Mouse (Mus musculus) embryo, embryonic 10.5 days (tissue): ENCODE data around the gene Ubr4.

Source experiments
- DNase-seq: peaks from one replicate; pipeline ENCODE4 v3.0.0-alpha.2; 2015; ENCODE audit warnings: low spot score

Gene Ubr4

DNA sequence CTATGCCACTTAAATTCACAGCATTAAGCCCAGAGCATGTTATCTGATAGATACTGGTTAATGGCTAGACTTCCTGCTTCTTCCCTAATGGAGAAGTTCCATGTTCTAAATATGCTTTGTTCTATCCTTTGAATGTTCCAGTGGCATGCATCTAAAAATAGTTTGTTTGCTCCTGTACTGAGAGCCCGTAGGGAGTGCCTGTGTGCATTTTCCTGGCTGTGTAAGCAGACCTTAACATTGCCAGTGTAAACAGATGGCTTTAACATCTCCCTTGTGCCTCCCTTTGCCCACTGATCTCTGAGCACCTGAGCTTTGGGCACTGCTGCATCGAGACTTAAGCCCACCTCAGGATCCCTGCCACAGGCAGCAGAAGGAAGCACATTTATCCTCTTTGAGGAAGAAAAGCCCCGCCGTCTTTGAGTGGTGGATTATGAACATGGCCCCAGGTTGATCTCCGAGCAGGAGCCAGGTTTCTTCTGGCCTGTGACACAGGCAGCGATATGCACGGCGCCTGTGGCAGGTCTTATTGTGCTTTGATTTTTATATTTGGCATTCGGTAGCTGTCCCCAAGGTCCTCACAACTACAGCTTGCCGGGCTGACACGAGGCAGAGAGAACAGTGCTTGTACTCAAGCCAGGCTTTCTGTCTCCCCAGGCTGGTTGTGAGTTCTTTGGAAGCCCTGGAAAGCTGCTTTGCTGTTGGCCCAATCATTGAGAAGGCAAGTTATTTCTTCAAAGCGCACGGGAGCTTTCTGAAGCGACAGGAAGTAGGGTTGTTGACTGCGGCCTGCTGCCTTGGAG lies 80.8 kb downstream of the Ubr4 start:
- no peak for DNase-seq

GRCm38 (mm10) chr4:139441244-139441643 lies 88.8 kb downstream of the Ubr4 start:
- DNase-seq, result no peak

GRCm38 (mm10) chr4:139441806-139442205 lies 89.4 kb downstream of the Ubr4 start:
- DNase-seq, result no peak

DNA sequence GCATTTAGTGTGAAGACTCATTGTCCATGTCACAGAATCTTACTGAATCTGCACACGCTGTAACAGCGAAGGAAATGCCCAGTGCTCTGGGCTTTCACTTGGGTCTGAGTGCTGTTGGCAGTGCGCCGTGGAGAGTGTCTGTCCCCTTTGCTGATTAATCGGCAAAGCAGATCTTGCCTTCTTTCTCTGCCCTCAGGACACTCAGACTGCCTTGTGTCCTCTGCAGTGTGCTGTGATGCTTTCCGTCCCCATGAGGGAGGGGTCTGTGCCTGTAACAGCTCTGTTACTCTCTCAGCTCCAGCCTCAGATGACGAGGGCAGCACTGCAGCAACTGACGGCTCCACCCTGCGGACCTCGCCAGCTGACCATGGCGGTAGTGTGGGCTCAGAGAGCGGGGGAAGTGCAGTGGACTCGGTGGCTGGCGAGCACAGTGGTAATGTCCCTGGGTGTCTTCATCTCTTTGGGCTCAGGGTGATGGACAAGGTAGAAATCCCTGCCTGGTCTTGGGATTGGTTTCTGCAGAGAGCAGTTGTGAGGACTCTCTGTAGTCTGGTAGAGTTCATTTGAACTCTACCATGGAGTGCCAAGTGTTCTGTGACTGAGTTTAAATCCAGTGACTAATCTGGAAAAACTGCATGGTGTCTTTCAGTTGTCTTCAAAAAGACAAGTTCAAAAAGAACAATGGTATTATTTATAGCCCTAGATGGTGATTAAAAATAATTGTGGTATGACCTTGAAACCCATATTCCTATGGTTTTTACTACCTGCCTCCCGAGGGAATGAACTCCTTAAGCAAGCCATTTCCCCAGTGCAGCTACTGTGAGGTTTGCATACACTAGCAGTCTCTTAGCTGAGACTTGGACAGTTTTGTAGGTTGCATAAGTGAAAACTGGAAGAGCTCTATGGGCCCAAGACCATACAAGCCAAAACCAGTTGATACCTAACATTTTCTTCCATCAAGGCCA lies 90.3 kb downstream of the Ubr4 start:
- DNase-seq, result no peak

DNA sequence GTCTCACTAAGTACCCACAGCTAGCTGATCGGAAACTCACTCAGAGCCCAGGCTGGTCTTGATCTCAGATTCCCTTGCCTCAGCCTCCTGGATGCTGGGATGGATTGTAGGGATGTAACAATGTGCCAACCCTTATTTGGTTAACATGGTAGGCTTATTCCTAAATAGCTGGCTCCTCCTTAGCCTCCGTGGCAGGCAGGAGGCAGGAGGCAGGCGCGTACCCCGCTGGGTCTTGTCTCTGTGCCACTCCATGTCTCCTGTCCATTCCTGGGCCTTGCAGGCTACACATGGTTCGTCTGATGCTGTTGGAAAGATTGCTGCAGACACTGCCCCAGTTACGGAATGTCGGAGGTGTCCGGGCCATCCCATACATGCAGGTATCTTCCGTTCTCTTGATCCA lies 91.9 kb downstream of the Ubr4 start:
- DNase-seq, result no peak

DNA sequence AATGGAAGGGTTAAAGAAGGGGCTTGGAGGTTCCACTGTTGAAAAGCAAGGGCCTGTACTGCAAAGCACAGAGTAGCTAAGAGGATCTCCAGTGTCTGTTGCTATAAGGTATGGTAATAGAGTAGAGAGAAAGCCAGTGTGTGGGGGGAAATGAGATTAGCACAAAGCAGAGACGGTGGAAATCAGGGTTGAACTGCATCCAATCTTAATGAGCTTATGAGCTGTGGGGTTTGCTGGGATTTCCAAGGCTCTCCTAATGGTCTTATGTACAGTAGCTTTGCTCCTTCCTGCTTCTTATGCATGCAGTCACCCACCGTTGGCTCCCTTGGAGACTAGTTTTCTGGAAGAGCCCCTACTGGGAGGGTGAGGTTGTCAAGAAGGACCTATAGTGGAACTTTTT lies 93.8 kb downstream of the Ubr4 start:
- DNase-seq, result no peak

GRCm38 (mm10) chr4:139446731-139447675 lies 94.6 kb downstream of the Ubr4 start:
- DNase-seq, result no peak

GRCm38 (mm10) chr4:139452944-139453700 lies 100.7 kb downstream of the Ubr4 start:
- no peak for DNase-seq

GRCm38 (mm10) chr4:139454339-139454738 lies 101.9 kb downstream of the Ubr4 start:
- DNase-seq, result no peak

DNA sequence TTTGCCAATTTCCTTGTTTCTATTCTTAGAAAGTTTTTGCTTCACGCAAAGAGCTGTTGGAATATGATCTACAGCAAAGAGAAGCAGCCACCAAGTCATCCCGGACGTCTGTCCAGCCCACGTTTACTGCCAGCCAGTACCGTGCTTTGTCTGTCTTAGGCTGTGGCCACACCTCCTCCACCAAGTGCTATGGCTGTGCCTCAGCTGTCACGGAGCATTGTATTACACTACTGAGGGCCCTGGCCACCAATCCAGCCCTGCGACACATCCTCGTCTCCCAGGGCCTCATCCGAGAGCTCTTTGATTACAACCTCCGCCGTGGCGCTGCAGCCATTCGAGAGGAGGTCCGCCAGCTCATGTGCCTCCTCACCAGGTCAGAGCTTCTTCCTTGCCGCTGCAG lies 107.6 kb downstream of the Ubr4 start:
- DNase-seq, result peak; percentile 2

DNA sequence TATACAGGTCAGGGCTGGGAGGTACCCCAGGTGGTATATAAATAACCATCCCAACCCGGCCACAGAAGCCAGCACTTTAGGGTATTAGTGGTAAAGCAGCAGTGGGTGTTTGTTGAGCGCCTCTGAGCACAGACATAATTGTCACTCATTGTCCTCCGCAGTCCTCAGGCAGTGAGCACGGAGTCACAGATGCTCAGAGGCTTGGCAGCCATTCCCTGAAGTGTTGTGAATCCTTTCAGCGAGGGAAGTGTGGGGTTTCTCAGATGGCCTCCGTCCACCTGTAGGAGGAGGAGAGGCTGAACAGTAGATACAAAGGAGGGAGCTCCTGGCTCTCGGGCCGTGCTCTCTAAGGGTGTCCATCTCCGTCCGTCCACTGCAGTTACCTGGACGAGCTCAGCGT lies 111.8 kb downstream of the Ubr4 start:
- DNase-seq, result no peak

GRCm38 (mm10) chr4:139466541-139466940 lies 114.1 kb downstream of the Ubr4 start:
- no peak for DNase-seq

- DNase-seq, result peak; percentile 90
These were observed 117.8 kb downstream of the Ubr4 start for GRCm38 (mm10) chr4:139470198-139470597.

- DNase-seq, result no peak
These were observed 124.5 kb downstream of the Ubr4 start for GRCm38 (mm10) chr4:139476663-139477625.

GRCm38 (mm10) chr4:139477983-139478382 lies 125.6 kb downstream of the Ubr4 start:
- DNase-seq, result peak; percentile 42

DNA sequence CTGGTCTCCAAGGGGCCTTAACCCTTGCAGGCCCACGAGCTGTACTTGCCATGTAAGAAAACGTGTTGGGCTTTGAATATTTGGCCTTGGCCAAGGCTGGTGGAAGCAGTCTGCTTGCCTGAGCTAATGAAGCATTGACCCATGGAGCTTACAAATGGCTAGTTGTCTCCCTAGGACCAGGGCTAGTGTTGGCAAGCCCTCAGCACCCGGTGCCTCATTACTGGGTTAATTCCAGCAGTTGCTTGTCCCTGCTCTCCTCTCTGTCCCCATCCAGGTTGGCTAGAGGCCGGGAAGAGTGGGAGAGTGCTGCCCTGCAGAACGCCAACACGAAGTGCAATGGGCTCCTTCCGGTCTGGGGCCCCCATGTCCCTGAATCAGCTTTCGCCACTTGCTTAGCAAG lies 126.8 kb downstream of the Ubr4 start:
- no peak for DNase-seq

DNA sequence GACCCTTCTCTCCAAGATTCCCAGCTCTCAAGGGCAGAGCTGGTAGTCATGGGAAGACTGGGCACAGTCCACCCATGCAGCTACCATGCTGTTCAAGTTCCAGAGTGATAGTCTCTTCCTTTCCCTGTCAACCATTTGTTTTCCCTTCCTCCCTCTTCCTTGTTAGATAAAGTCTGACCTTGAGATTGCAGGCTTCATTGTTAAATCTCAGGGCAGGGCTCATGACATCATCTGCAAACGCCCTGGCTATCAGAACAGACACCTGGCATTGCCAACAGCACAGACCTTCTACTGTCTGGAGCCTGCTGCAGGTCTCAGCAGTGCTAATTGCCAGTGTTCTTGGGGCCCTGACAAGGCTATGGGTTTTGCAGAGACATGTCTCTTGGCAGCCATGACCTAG lies 129.0 kb downstream of the Ubr4 start:
- DNase-seq, result no peak

GRCm38 (mm10) chr4:139483461-139484105 lies 131.2 kb downstream of the Ubr4 start:
- DNase-seq, result no peak

DNA sequence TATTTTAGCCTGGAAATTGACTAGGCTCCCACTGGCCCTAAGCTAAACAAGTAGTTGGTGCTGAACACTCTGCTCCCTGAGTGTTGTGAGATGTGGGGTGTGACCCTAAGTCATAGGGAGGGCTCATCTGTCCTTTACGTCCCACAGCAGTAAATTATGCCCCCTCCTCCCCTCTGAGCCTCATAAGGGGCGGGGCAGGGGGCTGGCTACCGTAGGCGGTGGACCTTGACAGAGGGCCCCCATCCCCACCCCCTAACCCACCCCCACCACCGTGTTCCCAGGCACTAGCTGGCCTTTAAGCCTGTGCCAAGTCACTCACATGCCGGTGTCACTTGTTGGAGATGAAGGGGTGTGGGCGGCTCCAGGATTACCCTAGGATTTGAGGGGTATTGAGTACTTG lies 132.1 kb downstream of the Ubr4 start:
- no peak for DNase-seq
